Mouse (Mus musculus): ENCODE results near the gene Tmem192. TPM values are rescaled to one million over a fixed set of nuclear protein-coding genes. Genes with fewer than 3 reads are reported as not detected.

Tmem192 gene
- total and polyA plus RNA-seq, 3 experiments: 21.0 to 42.6 (median 26.2) TPM

- WGBS: 85% methylated on average over 6 of the region's 6 CpGs
Measured at GRCm38 (mm10) chr8:64928938-64929337, 18.0 kb upstream of the Tmem192 start.

GRCm38 (mm10) chr8:64934997-64935396 is 12.0 kb upstream of the Tmem192 start:
- Histone ChIP-seq H3K4me1 (ENCODE audit: control insufficient read depth, insufficient read depth, low read length) (no peaks in the 10 kb centered on the region), H3K9ac (ENCODE audit: low read depth, low read length) (no peak overlapping the region), H3K27me3 (ENCODE audit: control insufficient read depth, insufficient read depth, low read length) (no peaks in the 10 kb centered on the region), H3K36me3 (ENCODE audit: control insufficient read depth, insufficient read depth, low read length) (no peaks in the 10 kb centered on the region), H3K27ac (no peak overlapping the region), H3K4me3 (no peak overlapping the region), H3K79me2 (replicated peaks; ENCODE audit: control insufficient read depth, insufficient read depth, low read length) (no peaks in the 10 kb centered on the region)
- TF ChIP-seq EP300 (IDR thresholded peaks at IDR 0.05; ENCODE audit: insufficient read depth, low read depth, low read length): no peak
- TF ChIP-seq CTCF (IDR thresholded peaks at IDR 0.05): no peak
- TF ChIP-seq POLR2A (IDR thresholded peaks at IDR 0.05; ENCODE audit: insufficient read depth, low read depth, low read length): no peak
- 72% methylated on average over 3 of the region's 3 CpGs for WGBS
- intact Hi-C loops (cut with DNase I): no loop called here
- DNase-seq: no peak

More at GRCm38 (mm10) chr8:64928938-64929337, 18.0 kb upstream of the Tmem192 start:
- H3K27ac ChIP-seq: no peak overlapping the region
- intact Hi-C loops (cut with DNase I): no loop called here
- H3K4me3 ChIP-seq: no peak overlapping the region
- H3K4me1 ChIP-seq (ENCODE audit: control insufficient read depth, insufficient read depth, low read length): no peaks in the 10 kb centered on the region
- H3K36me3 ChIP-seq (ENCODE audit: control insufficient read depth, insufficient read depth, low read length): no peaks in the 10 kb centered on the region
- H3K79me2 ChIP-seq (replicated peaks; ENCODE audit: control insufficient read depth, insufficient read depth, low read length): no peaks in the 10 kb centered on the region
- DNase-seq: no peak
- no peak for TF ChIP-seq POLR2A (IDR thresholded peaks at IDR 0.05; ENCODE audit: insufficient read depth, low read depth, low read length)
- TF ChIP-seq CTCF (IDR thresholded peaks at IDR 0.05): no peak
- TF ChIP-seq EP300 (IDR thresholded peaks at IDR 0.05; ENCODE audit: insufficient read depth, low read depth, low read length): no peak
- no peak overlapping the region for H3K9ac ChIP-seq (ENCODE audit: low read depth, low read length)
- H3K27me3 ChIP-seq (ENCODE audit: control insufficient read depth, insufficient read depth, low read length): no peaks in the 10 kb centered on the region

- Histone ChIP-seq H3K4me1 (ENCODE audit: control insufficient read depth, insufficient read depth, low read length) (peaks cover 1% of the 10 kb centered on the region; the same call in 1 of the 2 replicates), H3K27me3 (ENCODE audit: control insufficient read depth, insufficient read depth, low read length) (no peaks in the 10 kb centered on the region), H3K27ac (no peak overlapping the region), H3K9ac (ENCODE audit: low read depth, low read length) (no peak overlapping the region), H3K4me3 (no peak overlapping the region), H3K79me2 (replicated peaks; ENCODE audit: control insufficient read depth, insufficient read depth, low read length) (no peaks in the 10 kb centered on the region), H3K36me3 (ENCODE audit: control insufficient read depth, insufficient read depth, low read length) (no peaks in the 10 kb centered on the region)
- 74% methylated on average over 8 of the region's 8 CpGs for WGBS
- intact Hi-C loops (cut with DNase I): loop anchor here (1.0 to 5.0 kb wide), 6 partner anchors 59 to 323 kb away; partner anchors contain the start of genes Cpe and Msmo1
- no peak for DNase-seq
- TF ChIP-seq EP300 (IDR thresholded peaks at IDR 0.05; ENCODE audit: insufficient read depth, low read depth, low read length): no peak
Measured at GRCm38 (mm10) chr8:64941019-64941418, 6.0 kb upstream of the Tmem192 start.

GRCm38 (mm10) chr8:64941495-64941894 is 5.5 kb upstream of the Tmem192 start:
- 10% methylated on average over 9 of the region's 9 CpGs for WGBS
- intact Hi-C loops (cut with DNase I): loop anchor here (1.0 to 5.0 kb wide), 6 partner anchors 59 to 323 kb away; partner anchors contain the start of genes Cpe and Msmo1
- no peaks in the 10 kb centered on the region for H3K79me2 ChIP-seq (replicated peaks; ENCODE audit: control insufficient read depth, insufficient read depth, low read length)
- H3K27me3 ChIP-seq (ENCODE audit: control insufficient read depth, insufficient read depth, low read length): no peaks in the 10 kb centered on the region
- no peaks in the 10 kb centered on the region for H3K36me3 ChIP-seq (ENCODE audit: control insufficient read depth, insufficient read depth, low read length)
- no peak overlapping the region for H3K4me3 ChIP-seq
- TF ChIP-seq CTCF (IDR thresholded peaks at IDR 0.05): 0 out of 2 replicates have a peak, but pooled peaks have one; percentile 100
- TF ChIP-seq POLR2A (IDR thresholded peaks at IDR 0.05; ENCODE audit: insufficient read depth, low read depth, low read length): no peak
- TF ChIP-seq EP300 (IDR thresholded peaks at IDR 0.05; ENCODE audit: insufficient read depth, low read depth, low read length): 0 out of 2 replicates have a peak, but pooled peaks have one; percentile 66
- H3K4me1 ChIP-seq (ENCODE audit: control insufficient read depth, insufficient read depth, low read length): peaks cover 1% of the 10 kb centered on the region; the same call in 1 of the 2 replicates
- DNase-seq: peak; percentile 70 to 84
- no peak overlapping the region for H3K9ac ChIP-seq (ENCODE audit: low read depth, low read length)
- no peak overlapping the region for H3K27ac ChIP-seq

- intact Hi-C loops (cut with DNase I): loop anchor here (5.0 kb wide), 4 partner anchors 61 to 251 kb away; partner anchors contain the start of gene Cpe
- Histone ChIP-seq H3K4me3 (no peak overlapping the region), H3K36me3 (ENCODE audit: control insufficient read depth, insufficient read depth, low read length) (no peaks in the 10 kb centered on the region), H3K9ac (ENCODE audit: low read depth, low read length) (no peak overlapping the region), H3K27me3 (ENCODE audit: control insufficient read depth, insufficient read depth, low read length) (no peaks in the 10 kb centered on the region), H3K4me1 (ENCODE audit: control insufficient read depth, insufficient read depth, low read length) (peaks cover 1% of the 10 kb centered on the region; the same call in 1 of the 2 replicates), H3K27ac (no peak overlapping the region), H3K79me2 (replicated peaks; ENCODE audit: control insufficient read depth, insufficient read depth, low read length) (no peaks in the 10 kb centered on the region)
- no peak for DNase-seq
- 23% methylated on average over 5 of the region's 5 CpGs for WGBS
- TF ChIP-seq CTCF (IDR thresholded peaks at IDR 0.05) (no peak), POLR2A (IDR thresholded peaks at IDR 0.05; ENCODE audit: insufficient read depth, low read depth, low read length) (no peak), EP300 (IDR thresholded peaks at IDR 0.05; ENCODE audit: insufficient read depth, low read depth, low read length) (no peak)
Measured at GRCm38 (mm10) chr8:64942946-64943345, 4.0 kb upstream of the Tmem192 start.

GRCm38 (mm10) chr8:64944831-64945230 is 2.2 kb upstream of the Tmem192 start:
- no peak for DNase-seq
- 38% methylated on average over 5 of the region's 5 CpGs for WGBS
- no peak overlapping the region for H3K27ac ChIP-seq
- no peaks in the 10 kb centered on the region for H3K36me3 ChIP-seq (ENCODE audit: control insufficient read depth, insufficient read depth, low read length)
- H3K79me2 ChIP-seq (replicated peaks; ENCODE audit: control insufficient read depth, insufficient read depth, low read length): no peaks in the 10 kb centered on the region
- intact Hi-C loops (cut with DNase I): loop anchor here (5.0 kb wide), 4 partner anchors 63 to 253 kb away; partner anchors contain the start of gene Cpe
- no peak overlapping the region for H3K9ac ChIP-seq (ENCODE audit: low read depth, low read length)
- H3K27me3 ChIP-seq (ENCODE audit: control insufficient read depth, insufficient read depth, low read length): no peaks in the 10 kb centered on the region
- H3K4me1 ChIP-seq (ENCODE audit: control insufficient read depth, insufficient read depth, low read length): peaks cover 1% of the 10 kb centered on the region; the same call in 1 of the 2 replicates
- no peak for TF ChIP-seq EP300 (IDR thresholded peaks at IDR 0.05; ENCODE audit: insufficient read depth, low read depth, low read length)
- TF ChIP-seq CTCF (IDR thresholded peaks at IDR 0.05): peak; percentile 50
- H3K4me3 ChIP-seq: no peak overlapping the region
